Mouse (Mus musculus): ENCODE measurements around the gene Eif1ax.

The Eif1ax gene

DNA sequence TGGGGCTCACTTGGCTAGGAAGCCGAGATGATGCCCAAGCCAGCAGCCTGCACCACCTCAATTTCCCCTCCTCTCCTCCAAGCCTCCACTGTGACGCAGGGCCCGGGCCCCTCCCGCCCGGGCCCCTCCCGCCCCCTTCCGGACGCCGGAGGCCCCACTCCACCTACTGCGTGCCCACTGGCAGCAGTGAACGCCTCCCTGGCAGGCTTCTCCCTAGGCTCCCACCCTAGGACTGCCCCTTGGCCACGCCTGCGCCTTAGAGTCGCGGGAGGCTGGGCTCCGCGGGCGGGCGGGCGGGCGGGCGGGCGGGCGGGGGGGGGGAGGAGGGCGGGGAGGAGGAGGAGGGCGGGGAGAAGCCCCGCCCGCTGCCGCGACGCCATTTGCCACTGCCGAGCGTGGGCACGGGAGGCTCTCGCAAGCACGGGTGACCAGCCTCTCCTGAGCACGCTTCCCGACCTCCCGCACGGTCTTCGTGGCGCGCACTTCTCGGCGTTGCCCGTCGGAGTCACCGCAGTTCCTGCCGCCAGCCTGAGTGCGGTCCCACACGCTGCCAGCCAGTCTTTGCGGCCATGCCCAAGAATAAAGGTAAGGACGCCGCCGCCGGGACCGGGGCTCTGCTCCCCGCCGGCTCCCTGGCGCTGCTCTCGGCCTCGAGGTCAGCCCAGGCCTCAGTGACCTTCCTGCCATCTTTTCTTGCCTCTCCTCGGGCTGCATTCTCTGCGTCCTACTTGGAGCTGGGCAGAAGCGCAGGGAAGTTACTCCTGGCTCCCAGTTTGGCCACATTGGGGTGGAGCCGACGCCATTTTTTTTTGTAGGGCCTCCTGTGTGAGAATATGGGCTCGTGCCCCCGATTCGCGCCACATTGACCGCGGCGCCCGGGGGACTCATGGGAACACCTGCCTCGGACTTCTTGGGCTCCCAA lies at the start of gene Eif1ax:
Gene Eif1ax, plus strand, starts transcription at position 348 of the 922 bp plus-strand sequence.
- Histone ChIP-seq H3K36me3 (ENCODE audit: insufficient read depth, low read length) (peaks cover 28% of the 10 kb centered on the region), H3K4me1 (replicated peaks; ENCODE audit: low read depth, low read length) (peaks cover 13% of the 10 kb centered on the region), H3K27me3 (ENCODE audit: insufficient read depth, low read length) (no peaks in the 10 kb centered on the region), H3K4me3 (replicated peaks; ENCODE audit: low read length) (peak within 1 kb of the TSS; percentile 88), H3K9me3 (ENCODE audit: low read length) (no peaks in the 10 kb centered on the region)
- no peak for TF ChIP-seq CTCF (conservative IDR thresholded peaks at IDR 0.05; ENCODE audit: low read length)
- TF ChIP-seq NANOG (IDR thresholded peaks at IDR 0.05; ENCODE audit: borderline replicate concordance, low read length) = no peak
- no peak for TF ChIP-seq POU5F1 (IDR thresholded peaks at IDR 0.05; ENCODE audit: borderline replicate concordance, low read length)

DNA sequence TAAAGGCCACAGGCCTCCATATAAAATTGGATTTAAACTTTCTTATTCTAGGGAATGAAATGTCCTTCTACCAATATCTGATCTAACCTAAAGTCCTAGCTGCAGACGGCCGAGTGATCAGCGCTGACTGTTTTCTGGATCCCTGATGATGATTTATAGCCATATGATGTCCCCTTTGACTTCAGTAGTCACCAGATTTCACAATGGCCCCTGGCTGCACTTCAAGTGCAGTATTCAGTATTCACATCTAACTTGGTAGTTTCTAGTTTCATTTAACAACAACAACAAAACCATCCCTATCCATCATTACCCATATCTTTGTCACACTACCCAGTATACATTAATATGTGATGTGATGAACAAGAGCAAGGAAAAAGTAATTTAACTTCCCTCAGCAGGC lies 7.5 kb upstream of the Eif1ax start:
- TF ChIP-seq CTCF (conservative IDR thresholded peaks at IDR 0.05; ENCODE audit: low read length) (no peak), NANOG (IDR thresholded peaks at IDR 0.05; ENCODE audit: borderline replicate concordance, low read length) (no peak), POU5F1 (IDR thresholded peaks at IDR 0.05; ENCODE audit: borderline replicate concordance, low read length) (no peak)
- Histone ChIP-seq H3K4me1 (replicated peaks; ENCODE audit: low read depth, low read length) (no peaks in the 10 kb centered on the region), H3K27me3 (ENCODE audit: insufficient read depth, low read length) (no peaks in the 10 kb centered on the region), H3K36me3 (ENCODE audit: insufficient read depth, low read length) (peaks cover 5% of the 10 kb centered on the region), H3K4me3 (replicated peaks; ENCODE audit: low read length) (no peak overlapping the region), H3K9me3 (ENCODE audit: low read length) (no peaks in the 10 kb centered on the region)

DNA sequence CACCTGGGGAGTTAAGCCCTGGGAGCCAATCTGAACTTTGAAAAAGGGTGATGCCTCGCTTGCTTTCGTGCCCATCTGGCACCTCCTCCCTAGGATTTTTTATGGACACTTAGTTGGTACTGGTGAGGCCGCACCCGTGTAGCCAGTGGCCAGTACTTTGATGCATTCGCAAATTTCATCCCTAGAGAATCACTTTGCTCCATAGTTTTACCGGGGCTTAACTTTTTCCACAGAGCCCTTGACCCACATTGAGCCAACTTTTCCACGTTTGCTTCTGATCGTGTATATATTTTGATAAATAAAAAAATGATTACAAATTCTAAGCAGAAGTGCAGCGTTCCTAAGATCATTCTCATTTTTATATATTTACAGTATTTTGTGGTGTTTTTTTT lies 771 bp downstream of the Eif1ax start:
- no peaks in the 10 kb centered on the region for H3K27me3 ChIP-seq (ENCODE audit: insufficient read depth, low read length)
- peaks cover 35% of the 10 kb centered on the region for H3K36me3 ChIP-seq (ENCODE audit: insufficient read depth, low read length)
- TF ChIP-seq CTCF (conservative IDR thresholded peaks at IDR 0.05; ENCODE audit: low read length) (no peak), NANOG (IDR thresholded peaks at IDR 0.05; ENCODE audit: borderline replicate concordance, low read length) (no peak), POU5F1 (IDR thresholded peaks at IDR 0.05; ENCODE audit: borderline replicate concordance, low read length) (no peak)

DNA sequence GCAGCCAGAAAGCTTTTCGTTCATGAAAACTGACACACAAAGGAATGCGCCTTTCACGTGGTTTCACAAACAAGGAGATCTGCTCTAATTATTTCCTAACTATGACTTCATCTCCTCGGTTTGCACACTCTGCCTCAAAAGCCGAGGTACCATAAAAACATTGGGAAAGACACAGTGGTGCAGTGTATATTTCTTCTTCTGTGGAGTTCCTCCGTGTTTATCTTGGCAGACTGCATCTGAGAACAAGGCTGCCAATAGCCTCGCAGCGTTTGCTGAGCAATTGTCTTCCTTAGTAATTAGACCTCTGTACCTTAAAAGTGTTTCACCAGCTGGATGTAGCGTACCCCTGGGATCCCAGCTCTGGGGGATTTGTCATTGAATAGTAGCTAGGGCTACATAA lies 15.1 kb downstream of the Eif1ax start:
- Histone ChIP-seq H3K4me3 (replicated peaks; ENCODE audit: low read length) (no peak overlapping the region), H3K36me3 (ENCODE audit: insufficient read depth, low read length) (peaks cover 54% of the 10 kb centered on the region), H3K9me3 (ENCODE audit: low read length) (no peaks in the 10 kb centered on the region), H3K4me1 (replicated peaks; ENCODE audit: low read depth, low read length) (no peaks in the 10 kb centered on the region), H3K27me3 (ENCODE audit: insufficient read depth, low read length) (no peaks in the 10 kb centered on the region)
- no peak for TF ChIP-seq POU5F1 (IDR thresholded peaks at IDR 0.05; ENCODE audit: borderline replicate concordance, low read length)
- no peak for TF ChIP-seq NANOG (IDR thresholded peaks at IDR 0.05; ENCODE audit: borderline replicate concordance, low read length)
- TF ChIP-seq CTCF (conservative IDR thresholded peaks at IDR 0.05; ENCODE audit: low read length) = no peak

More for the DNA sequence above, 771 bp downstream of the Eif1ax start:
- peaks cover 13% of the 10 kb centered on the region for H3K4me1 ChIP-seq (replicated peaks; ENCODE audit: low read depth, low read length)
- peak overlapping the region; percentile 88 for H3K4me3 ChIP-seq (replicated peaks; ENCODE audit: low read length)
- no peaks in the 10 kb centered on the region for H3K9me3 ChIP-seq (ENCODE audit: low read length)

DNA sequence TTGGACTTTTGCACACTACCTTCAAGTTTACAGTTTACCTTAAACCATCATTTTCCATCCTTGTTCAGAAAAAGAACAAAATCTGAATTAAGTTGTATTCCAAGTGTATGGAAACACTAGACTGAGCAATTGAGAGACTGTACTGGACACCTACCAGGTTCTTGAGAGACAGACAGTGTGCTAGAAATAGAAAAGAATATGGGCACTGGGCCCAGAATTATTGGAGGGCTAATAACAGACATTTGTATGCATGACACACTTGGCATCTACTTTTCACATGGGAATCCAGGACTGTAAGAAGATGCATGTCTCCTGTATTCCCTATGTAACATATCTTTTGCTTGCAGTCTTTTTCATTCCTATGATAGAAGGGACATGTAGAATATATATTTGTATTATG lies 17.0 kb downstream of the Eif1ax start:
- Histone ChIP-seq H3K9me3 (ENCODE audit: low read length) (no peaks in the 10 kb centered on the region), H3K36me3 (ENCODE audit: insufficient read depth, low read length) (peaks cover 41% of the 10 kb centered on the region), H3K4me3 (replicated peaks; ENCODE audit: low read length) (no peak overlapping the region), H3K27me3 (ENCODE audit: insufficient read depth, low read length) (no peaks in the 10 kb centered on the region), H3K4me1 (replicated peaks; ENCODE audit: low read depth, low read length) (no peaks in the 10 kb centered on the region)
- TF ChIP-seq POU5F1 (IDR thresholded peaks at IDR 0.05; ENCODE audit: borderline replicate concordance, low read length) = no peak
- no peak for TF ChIP-seq CTCF (conservative IDR thresholded peaks at IDR 0.05; ENCODE audit: low read length)
- TF ChIP-seq NANOG (IDR thresholded peaks at IDR 0.05; ENCODE audit: borderline replicate concordance, low read length) = no peak

DNA sequence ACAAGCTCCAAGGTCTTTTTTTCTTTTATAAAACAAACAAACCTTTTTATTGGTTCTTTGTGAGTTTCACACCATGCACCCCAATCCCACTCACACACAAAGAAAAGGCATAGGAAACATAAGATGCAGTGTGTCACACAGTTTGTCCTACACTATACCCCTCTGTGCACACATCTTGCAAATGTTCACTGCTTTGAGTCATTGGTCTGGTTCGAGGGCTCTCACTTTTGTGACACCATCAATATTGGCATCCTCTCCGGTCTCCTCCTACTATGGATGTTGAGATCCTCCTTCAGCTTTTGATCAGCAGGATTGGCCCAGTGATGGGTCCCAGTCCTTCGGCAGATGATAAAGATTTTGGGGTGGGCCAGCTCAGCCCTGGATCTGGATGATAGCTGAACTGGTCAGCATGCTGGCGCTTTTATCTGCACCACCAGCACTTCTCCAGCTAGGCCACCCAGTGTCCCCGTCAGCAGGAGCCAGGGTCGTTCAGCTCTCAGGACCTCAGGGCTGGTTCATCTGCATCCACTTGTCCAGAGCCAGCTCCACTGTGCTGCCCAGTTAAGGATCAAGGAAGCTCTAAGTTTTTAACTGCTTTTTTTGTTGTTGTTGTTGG lies 18.5 kb downstream of the Eif1ax start:
- Histone ChIP-seq H3K4me1 (replicated peaks; ENCODE audit: low read depth, low read length) (no peaks in the 10 kb centered on the region), H3K4me3 (replicated peaks; ENCODE audit: low read length) (no peak overlapping the region), H3K9me3 (ENCODE audit: low read length) (no peaks in the 10 kb centered on the region), H3K36me3 (ENCODE audit: insufficient read depth, low read length) (peaks cover 29% of the 10 kb centered on the region), H3K27me3 (ENCODE audit: insufficient read depth, low read length) (no peaks in the 10 kb centered on the region)
- TF ChIP-seq CTCF (conservative IDR thresholded peaks at IDR 0.05; ENCODE audit: low read length) = no peak
- TF ChIP-seq POU5F1 (IDR thresholded peaks at IDR 0.05; ENCODE audit: borderline replicate concordance, low read length) = no peak
- TF ChIP-seq NANOG (IDR thresholded peaks at IDR 0.05; ENCODE audit: borderline replicate concordance, low read length) = no peak

DNA sequence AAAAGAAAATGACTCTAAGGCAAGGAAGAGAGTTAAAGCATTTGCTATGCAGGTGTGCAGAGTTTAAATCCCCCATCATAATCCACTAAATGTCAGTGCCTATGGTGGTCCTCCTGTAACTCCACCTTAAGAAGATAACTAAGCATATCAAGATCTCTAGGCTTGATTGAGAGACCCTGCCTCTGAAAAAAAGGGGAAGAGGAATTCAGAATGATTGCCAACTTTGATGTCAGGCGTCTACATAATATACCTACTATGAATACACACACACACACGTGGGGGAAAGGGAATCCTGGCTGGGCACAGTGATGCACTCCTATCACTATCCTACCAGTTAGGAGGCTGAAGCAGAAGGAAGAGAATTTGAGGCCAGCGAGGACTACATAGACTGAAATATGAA lies 19.3 kb downstream of the Eif1ax start:
- Histone ChIP-seq H3K4me1 (replicated peaks; ENCODE audit: low read depth, low read length) (no peaks in the 10 kb centered on the region), H3K27me3 (ENCODE audit: insufficient read depth, low read length) (no peaks in the 10 kb centered on the region), H3K9me3 (ENCODE audit: low read length) (no peaks in the 10 kb centered on the region), H3K36me3 (ENCODE audit: insufficient read depth, low read length) (peaks cover 21% of the 10 kb centered on the region), H3K4me3 (replicated peaks; ENCODE audit: low read length) (no peak overlapping the region)
- TF ChIP-seq CTCF (conservative IDR thresholded peaks at IDR 0.05; ENCODE audit: low read length) (no peak), POU5F1 (IDR thresholded peaks at IDR 0.05; ENCODE audit: borderline replicate concordance, low read length) (no peak), NANOG (IDR thresholded peaks at IDR 0.05; ENCODE audit: borderline replicate concordance, low read length) (no peak)

DNA sequence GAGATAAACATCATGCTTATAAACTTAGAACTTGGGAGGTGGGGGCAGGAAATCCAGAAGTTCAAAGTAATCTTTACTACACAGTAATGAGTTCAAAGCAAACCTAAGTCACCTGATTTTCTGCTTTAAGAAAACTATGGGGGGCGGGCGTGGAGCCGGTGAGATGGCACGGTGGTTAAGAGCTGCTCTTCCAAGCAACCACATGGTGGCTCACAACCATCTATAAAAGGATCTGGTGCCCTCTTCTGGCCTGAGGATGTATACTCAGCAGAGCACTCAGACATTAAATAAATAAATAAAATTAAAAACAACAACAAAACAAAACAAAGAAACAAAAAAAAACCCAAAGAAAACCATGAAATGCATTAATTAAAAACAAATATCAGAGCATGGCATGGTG lies 37.3 kb downstream of the Eif1ax start:
- TF ChIP-seq POU5F1 (IDR thresholded peaks at IDR 0.05; ENCODE audit: borderline replicate concordance, low read length) (no peak), CTCF (conservative IDR thresholded peaks at IDR 0.05; ENCODE audit: low read length) (peak; percentile 22), NANOG (IDR thresholded peaks at IDR 0.05; ENCODE audit: borderline replicate concordance, low read length) (no peak)

More for the DNA sequence above, 37.3 kb downstream of the Eif1ax start:
- H3K27me3 ChIP-seq (ENCODE audit: insufficient read depth, low read length) = peaks cover 4% of the 10 kb centered on the region
- no peaks in the 10 kb centered on the region for H3K9me3 ChIP-seq (ENCODE audit: low read length)
- 0 out of 2 replicates have a peak, but pooled peaks cover 2% of the 10 kb centered on the region for H3K4me1 ChIP-seq (replicated peaks; ENCODE audit: low read depth, low read length)
- H3K4me3 ChIP-seq (replicated peaks; ENCODE audit: low read length) = no peak overlapping the region
- H3K36me3 ChIP-seq (ENCODE audit: insufficient read depth, low read length) = no peaks in the 10 kb centered on the region

All from E14TG2a.4 (cell line).